Mouse (Mus musculus) cerebellum, adult 18-20 months (tissue): Measurements from ENCODE around the gene Adora1.

Experiments used
- DNase-seq, 2 experiments: peaks; one replicate each; pipeline ENCODE4 v3.0.0; 2021

The Adora1 gene

GRCm38 (mm10) chr1:134215059-134215458 lies 20.2 kb downstream of the Adora1 start:
- DNase-seq: no peak

GRCm38 (mm10) chr1:134213405-134213804 lies 21.8 kb downstream of the Adora1 start:
- no peak for DNase-seq

DNA sequence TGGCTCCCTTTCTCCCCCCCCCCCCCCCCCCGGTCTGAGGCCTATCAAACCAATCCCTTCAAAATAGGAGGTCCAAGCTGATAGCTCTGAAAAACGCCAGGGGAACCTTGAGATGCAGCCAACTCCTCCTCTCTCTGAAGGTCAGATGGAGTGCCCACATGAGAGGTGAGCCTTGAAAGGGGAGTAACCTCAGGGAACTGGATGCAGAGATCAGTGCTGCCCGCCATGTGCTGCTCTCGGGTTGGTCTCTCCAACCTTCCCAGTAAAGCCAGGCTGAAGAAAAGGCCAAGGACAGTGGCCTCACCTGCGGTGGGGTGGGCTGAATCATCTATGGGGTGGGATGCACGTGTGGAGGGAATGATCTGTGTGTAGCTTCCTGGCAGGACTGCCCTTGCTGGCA lies 22.9 kb downstream of the Adora1 start:
- DNase-seq: no peak

GRCm38 (mm10) chr1:134211631-134212030 lies 23.6 kb downstream of the Adora1 start:
- no peak for DNase-seq

DNA sequence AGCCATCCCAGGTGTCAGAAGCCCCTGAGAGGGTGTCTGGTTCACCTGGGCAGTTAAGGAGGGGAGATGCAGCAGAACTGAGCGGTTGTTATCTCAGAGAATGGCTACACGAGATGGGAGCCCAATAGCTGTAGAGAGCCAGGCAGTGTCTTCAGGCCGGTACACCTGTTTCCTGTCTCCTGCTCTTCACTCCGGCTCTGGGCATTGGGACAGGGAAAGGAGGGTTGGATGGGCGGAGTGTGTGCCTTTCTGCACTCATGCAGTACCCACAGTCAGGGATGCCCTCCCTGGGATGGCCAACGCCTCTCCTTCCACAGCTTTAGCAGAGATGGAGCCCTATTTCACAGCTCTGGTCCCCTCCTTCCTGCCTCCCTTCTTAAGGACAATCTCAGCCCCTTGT lies 24.2 kb downstream of the Adora1 start:
- peak; percentile 62 to 70 for DNase-seq

- peak in 1 of 2 experiments; percentile 55 for DNase-seq
Measured at GRCm38 (mm10) chr1:134210179-134210755, 25.0 kb downstream of the Adora1 start.

DNA sequence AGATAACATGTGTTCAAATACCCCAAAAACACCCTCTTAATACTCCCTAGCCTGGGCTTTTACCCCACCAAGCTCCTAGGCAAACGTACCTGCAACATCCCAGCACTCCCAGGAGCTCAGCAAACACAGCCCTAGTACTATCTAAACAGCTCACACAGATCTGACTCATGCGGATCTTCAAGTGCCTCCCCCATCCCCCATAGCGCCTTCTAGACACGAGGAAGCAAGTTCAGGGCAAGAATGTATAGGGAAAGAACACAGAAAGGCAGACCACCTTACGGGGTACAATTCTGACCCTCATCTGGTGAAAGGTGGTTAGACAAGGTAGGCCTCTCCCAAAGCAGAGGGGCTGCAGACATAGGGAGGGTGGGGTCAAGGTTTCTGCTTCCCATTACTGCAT lies 29.1 kb downstream of the Adora1 start:
- DNase-seq: no peak

DNA sequence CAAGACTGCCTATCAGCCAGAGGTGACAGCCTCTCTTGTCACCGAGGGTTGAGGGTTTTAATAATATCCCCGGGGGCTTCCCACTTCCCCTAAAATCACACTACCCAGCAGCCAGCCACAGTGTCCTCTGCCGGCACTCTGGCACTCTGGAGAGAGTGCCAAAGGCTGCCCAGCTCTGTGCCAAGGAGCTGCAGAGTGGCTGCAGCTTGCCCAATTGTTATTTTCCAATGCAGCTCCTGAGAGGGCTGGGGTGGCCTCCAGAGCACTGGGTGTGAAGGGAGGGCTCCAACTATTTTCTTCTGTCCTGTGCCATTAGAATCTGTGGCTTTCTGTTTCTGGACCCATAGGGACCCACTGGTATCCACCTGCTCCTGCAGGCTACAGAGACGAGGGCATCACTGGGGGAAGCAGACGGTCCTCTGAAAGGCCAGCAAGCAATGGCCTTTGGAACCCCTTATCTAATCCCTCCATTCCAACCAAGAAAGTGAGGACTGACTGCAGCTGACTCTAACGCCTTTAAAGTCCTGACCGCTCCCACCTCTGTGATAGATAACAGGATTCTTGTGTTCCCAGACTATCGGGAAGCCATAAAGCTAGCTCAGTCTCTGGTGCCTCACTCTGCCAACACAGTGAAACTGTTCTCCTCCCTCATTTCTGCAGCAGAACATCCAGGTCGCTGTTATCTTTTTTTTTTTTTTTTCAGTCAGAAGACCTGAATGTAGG lies 29.8 kb downstream of the Adora1 start:
- peak; percentile 81 to 86 for DNase-seq

DNA sequence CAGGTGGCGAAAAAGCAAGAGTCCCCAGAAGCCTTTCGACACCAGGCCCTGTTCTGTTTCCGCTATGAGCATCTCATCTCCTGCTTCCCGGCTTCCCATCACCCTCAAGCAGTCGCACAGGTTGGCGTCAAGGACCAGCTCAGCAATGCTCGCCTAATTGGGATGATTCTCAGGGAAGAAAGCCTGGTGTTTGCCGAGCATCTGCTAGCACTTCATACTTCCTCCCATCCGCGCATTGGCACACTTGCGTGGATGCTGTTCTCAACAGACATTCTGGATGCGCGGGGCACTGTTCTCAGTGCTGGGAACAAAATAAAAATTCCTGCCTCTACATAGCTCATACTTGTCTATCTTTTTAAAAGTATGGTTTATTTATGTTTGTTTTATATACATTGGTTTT lies 31.0 kb downstream of the Adora1 start:
- no peak for DNase-seq

GRCm38 (mm10) chr1:134201751-134202420 lies 33.3 kb downstream of the Adora1 start:
- peak; percentile 55 to 75 for DNase-seq

- no peak for DNase-seq
Measured at GRCm38 (mm10) chr1:134200998-134201686, 34.1 kb downstream of the Adora1 start.

DNA sequence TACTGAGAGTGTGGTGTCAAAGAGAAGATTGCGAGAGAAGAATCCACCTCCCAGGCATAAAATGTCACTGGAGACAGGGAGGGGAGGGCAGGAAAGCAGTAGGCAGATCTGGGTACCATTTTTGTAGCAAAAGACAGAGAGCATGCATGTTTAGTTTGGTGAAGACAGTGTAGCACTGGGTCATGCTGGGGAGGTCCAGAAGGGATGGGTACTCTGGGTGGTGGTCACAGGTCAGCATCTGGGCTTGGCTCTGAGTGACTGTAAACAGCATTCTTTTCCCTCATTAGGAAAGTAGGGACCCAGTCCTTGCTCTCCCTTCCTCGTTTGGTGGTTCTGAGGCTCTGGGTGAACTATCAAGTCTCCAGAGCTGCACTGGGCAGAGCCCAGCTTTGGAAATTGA lies 34.8 kb downstream of the Adora1 start:
- DNase-seq: no peak

DNA sequence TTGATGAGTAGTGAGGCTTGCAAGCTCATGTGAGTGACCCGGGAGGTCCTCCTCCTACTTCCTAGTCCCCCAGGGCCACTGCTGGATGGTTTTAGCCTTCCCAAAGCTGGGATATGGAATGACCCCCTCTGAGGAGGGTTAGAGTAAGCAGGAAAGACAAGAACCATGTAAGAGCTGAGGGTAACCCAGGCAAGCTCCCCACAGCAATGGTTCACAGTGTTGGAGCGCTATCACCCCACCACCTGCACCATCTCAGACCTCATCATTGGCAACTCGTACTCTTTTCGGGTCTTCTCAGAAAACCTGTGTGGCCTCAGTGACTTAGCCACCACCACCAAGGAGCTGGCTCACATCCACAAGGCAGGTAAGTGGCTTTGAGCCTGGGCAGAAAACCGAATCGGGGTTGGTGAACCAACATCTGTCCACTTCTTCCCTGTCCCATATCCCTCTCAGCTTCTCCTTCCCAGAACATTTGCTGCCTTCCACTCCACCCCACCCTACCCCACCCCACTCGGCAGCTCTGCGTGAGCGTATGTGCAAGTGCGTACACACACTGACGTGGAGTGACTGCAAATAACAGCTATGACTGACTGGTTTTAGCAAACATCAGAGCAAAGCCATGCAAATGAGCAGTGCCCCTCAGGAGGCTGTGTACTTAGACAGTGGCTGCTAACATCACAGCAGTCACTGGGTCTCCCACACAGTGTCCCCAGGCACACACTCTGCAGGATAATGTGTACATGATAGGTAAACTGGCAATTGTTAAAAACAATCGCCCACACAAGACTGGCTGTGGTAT lies 36.8 kb downstream of the Adora1 start:
- DNase-seq: peak in 1 of 2 experiments; percentile 22

GRCm38 (mm10) chr1:134197325-134197982 lies 37.8 kb downstream of the Adora1 start:
- DNase-seq: peak in 1 of 2 experiments; percentile 42

DNA sequence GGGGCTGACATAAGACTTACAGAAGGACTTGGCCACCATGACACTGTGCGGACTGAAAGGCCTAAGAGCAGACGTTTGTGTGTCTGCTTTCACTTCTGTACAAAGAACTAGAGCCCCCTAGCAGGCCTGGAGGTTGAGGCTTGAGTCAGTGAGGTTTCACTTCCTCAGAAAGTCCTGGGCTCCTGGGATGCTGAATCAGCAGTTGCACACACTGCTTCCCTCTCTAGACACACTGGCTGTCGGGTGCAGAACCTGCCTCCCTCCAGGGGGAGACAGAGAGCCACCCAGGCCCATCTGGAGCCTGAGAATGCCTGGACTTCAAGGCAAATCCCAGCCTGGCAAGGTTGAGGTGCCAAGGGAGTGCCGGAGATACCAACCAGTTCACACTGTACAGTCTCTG lies 38.8 kb downstream of the Adora1 start:
- peak; percentile 74 to 81 for DNase-seq

- DNase-seq: peak; percentile 77 to 78
Measured at GRCm38 (mm10) chr1:134195979-134196378, 39.3 kb downstream of the Adora1 start.

- peak; percentile 47 to 64 for DNase-seq
Measured at GRCm38 (mm10) chr1:134195571-134195970, 39.7 kb downstream of the Adora1 start.

- DNase-seq: no peak
Measured at GRCm38 (mm10) chr1:134195117-134195516, 40.1 kb downstream of the Adora1 start.

DNA sequence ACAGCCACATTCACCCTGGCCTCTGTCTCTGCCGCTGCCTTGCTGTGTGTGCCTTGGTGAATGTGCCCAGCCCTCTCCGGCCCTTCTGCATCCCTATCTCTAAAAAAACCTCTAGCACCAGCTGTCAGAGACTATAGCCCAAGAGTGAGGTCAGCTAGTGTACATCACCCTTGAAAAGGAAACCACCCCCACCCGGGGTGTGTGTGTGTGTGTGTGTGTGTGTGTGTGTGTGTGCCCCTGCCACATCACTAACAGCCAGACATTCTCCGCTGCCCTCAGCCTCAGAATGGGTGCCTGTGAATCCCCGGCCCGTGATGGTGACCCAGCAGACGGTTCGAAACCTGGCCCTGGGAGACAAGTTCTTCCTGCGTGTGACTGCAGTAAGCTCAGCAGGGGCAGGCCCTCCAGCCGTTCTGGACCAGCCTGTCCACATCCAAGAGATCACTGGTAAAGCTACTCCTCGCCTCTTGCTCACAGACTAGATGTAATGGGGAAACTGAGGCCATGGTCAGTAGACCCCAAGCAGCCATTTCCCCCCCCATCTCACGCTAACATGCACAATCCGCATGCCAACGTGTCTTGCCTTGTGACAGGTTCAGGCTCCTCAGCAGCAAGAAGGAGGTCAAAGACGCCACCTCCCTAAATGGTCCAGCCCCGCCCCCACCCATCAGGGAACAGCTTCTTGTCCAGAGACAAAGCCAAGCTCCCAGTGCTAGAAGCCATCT lies 40.8 kb downstream of the Adora1 start:
- DNase-seq: peak in 1 of 2 experiments; percentile 41

GRCm38 (mm10) chr1:134193674-134194197 lies 41.5 kb downstream of the Adora1 start:
- DNase-seq: peak in 1 of 2 experiments; percentile 36

GRCm38 (mm10) chr1:134193126-134193525 lies 42.1 kb downstream of the Adora1 start, which contains the start of gene Mybph:
Gene Mybph, plus strand, starts transcription at chr1:134193448.
- DNase-seq: peak in 1 of 2 experiments; percentile 38
